Mouse (Mus musculus) cerebellum, postnatal 36 days (tissue): ENCODE results near the gene Zfp1.

Experiments
- DNase-seq, 2 experiments: peaks; one replicate each; pipeline ENCODE4 v3.0.0; 2021 to 2022; ENCODE audit warnings: mixed read lengths in 2 of 2

The Zfp1 gene

DNA sequence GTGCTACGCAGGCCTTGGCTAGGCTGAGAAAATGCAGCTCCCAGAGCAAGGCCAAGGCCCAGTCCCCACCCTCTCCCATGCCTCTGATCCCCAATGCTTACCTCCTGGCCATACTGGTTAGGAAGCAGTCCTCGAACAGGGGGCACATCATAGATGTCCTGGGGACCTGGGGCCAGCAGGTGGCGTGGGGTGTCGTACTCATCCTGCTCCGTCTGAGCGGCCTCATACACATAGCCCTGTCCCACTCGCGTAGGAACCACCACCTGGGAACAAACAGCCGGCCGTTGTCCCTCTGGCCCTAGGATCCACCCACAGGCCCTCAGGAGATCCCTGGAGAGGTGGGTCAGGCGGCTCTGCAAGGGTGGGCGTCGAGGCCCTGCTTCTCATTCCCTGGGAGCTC, 72.3 kb downstream of the Zfp1 start:
- peak in 1 of 2 experiments; percentile 17 for DNase-seq

DNA sequence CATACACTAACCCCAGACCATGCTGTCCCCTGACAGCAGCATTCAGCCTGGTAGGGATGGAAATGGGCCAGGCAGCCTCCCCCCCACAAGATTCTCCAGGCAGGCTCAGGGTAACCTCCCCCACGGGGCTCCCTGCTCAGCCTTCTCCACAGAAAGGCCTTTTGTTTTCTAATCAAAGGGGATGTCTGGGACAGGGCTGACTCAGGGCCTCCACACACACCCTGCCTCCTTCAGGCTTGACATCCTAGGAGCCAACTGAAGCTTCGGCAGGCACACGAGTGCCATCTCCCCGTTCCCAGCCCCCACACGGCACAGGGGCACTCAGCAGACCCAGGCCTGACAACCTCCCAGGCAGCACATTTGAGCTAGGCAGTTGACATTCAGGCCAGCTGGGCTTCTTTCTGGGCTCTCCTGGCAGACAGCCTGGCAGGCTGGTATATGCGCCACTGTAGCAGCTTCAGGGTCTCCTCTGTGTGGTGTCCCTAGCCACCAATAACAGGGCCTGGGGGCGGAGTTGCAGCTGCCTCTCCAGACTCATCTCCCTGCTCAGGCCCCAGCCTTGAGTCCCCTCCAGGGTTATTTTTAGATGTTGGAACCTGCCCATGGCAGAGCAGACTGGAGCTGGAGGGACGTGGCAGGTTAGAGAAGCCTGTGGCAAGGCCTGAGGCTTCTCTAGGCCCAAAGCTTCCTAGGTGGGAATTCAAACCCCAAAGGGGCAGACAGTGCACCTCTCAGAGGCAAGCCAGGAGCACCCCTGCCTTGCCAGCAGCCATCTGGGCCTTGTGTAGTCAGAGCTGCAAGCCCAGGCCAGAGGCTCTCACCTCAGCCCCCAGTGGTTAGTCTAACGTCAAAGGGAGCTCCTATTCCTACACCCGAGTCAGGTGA, 73.6 kb downstream of the Zfp1 start:
- peak; percentile 73 to 74 for DNase-seq

DNA sequence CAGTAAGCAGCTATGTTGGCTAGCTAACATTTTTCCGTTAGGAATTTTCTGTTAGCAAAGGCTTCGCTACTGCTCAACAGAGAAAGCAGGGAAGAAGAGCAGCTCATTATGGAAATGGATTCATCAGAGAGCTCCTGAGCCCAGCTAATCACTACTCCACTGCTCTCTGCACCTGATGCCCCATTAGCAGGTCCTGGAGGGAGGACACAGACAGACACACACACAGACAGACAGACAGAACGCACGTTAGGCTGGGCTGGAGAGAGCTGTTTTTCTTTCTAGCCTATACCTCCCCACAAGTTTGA, 74.2 kb downstream of the Zfp1 start:
- no peak for DNase-seq

DNA sequence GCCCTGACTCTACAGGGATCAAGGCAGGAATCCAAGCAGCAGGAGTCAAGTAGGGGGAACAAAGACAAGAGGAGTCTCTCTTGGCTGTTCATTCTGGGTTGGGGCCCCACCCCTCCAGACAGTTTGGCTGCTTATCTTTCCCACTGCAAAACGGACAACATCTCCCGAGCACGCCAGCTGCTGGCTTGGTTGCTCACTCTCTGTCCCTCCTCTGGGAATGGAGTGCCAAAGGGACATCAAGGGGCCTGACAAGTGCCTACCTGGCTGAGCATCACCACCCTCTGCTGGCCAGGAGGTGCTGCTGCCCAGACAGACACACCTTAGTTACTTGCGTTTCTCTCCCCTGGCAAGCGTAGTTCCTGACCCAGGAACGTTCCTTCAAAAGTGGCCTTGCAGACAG, 74.7 kb downstream of the Zfp1 start:
- peak in 1 of 2 experiments; percentile 47 for DNase-seq

DNA sequence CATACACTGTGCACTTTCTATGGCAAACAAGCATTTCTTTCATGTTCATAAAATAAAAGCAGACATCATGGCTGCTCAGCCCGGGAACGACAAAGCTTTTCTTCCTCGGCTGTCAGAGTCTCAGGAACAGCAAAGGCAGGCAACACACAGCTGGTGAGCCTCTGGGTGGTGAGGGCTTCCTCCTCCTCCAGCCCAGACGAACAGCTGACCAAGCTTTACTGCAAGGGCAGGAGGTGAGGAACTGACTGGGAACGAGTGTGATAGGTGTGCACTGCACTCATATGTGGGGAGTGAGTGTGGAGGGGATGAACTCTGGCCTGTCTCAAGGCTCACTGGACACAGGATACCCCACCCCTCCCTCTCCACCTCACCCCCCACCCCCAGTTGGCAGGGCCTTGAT, 75.7 kb downstream of the Zfp1 start:
- peak in 1 of 2 experiments; percentile 4 for DNase-seq

DNA sequence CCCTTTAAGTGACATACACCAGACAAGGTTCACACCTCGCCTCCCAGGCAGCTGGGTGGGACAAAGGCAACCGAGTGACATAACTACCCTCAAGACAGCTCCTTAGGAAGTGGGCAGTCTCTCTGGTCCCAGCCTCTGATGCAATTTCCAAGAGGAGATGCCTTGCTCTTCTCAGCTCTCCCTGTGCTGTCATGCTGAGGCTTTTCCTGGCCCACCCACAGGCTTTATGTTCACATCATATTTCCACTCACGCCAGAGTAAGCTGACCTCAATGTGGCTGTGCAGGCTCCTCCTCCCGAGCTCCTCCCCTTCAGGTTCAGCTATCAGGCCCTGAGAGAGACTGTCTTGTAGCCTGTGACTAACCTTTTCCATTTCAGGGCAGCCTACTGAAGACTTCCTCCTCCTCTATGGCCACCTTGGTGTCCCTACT, 76.9 kb downstream of the Zfp1 start:
- DNase-seq: peak in 1 of 2 experiments; percentile 5
